ENCODE assay signal across 8 mouse cellular contexts in genomic region chr10:11081611-11082398, GRCm38 (mm10). TPM values are rescaled to one million over a fixed set of nuclear protein-coding genes. Genes with fewer than 3 reads are reported as not detected.
DNase-seq lines count a peak whose midpoint lies in the region; ATAC-seq lines count a peak whose summit lies in the region.

Gene Grm1 (minus strand): TSS chr10:11082356.

- ATAC-seq in forebrain, embryonic 13.5 days, result peak; percentile 92
- ATAC-seq in hindbrain, embryonic 15.5 days (ENCODE audit: low FRiP score, low read depth), result peak; percentile 89
- no peak for ATAC-seq in inflammation-experienced regulatory T-cells, adult 6 months

- WGBS in forebrain, embryonic 13.5 days, result 1% methylated on average over 32 of the region's 32 CpGs
- WGBS in hindbrain, embryonic 15.5 days, result 1% methylated on average over 32 of the region's 32 CpGs
- 2% methylated on average over 26 of the region's 32 CpGs for WGBS in midbrain, embryonic 10.5 days

- no peaks in the 10 kb centered on the region for H3K9me3 ChIP-seq in forebrain, embryonic 13.5 days (replicated peaks)
- no peaks in the 10 kb centered on the region for H3K9me3 ChIP-seq in hindbrain, embryonic 15.5 days
- H3K9me3 ChIP-seq in midbrain, embryonic 10.5 days (replicated peaks), result no peaks in the 10 kb centered on the region

- peaks cover 41% of the 10 kb centered on the region for H3K27me3 ChIP-seq in forebrain, embryonic 13.5 days
- peaks cover 5% of the 10 kb centered on the region; the same call in 1 of the 2 replicates for H3K27me3 ChIP-seq in hindbrain, embryonic 15.5 days
- H3K27me3 ChIP-seq in midbrain, embryonic 10.5 days (ENCODE audit: low read depth, poor library complexity, severe bottlenecking), result peaks cover 45% of the 10 kb centered on the region

- H3K4me1 ChIP-seq in forebrain, embryonic 13.5 days, result peaks cover 16% of the 10 kb centered on the region
- H3K4me1 ChIP-seq in hindbrain, embryonic 15.5 days (replicated peaks), result peaks cover 21% of the 10 kb centered on the region; the same call in 1 of the 2 replicates
- peaks cover 23% of the 10 kb centered on the region for H3K4me1 ChIP-seq in midbrain, embryonic 10.5 days

- no peaks in the 10 kb centered on the region for H3K36me3 ChIP-seq in forebrain, embryonic 13.5 days (ENCODE audit: poor library complexity, severe bottlenecking)
- H3K36me3 ChIP-seq in hindbrain, embryonic 15.5 days, result no peaks in the 10 kb centered on the region
- H3K36me3 ChIP-seq in midbrain, embryonic 10.5 days, result no peaks in the 10 kb centered on the region

- peak; percentile 55 for DNase-seq in layer of hippocampus, adult 11-12 months (ENCODE audit: low spot score)
- no peak for DNase-seq in layer of hippocampus, adult 9-10 months (ENCODE audit: low spot score)
- DNase-seq in c-Kit-positive CD71-positive TER-119-negative erythroid progenitor cells, embryonic 14.5 days (ENCODE audit: low read depth), result peak; percentile 7
- DNase-seq in midbrain, embryonic 10.5 days (ENCODE audit: low spot score), result peak; percentile 57
- peak; percentile 30 for DNase-seq in testis, postnatal 14 days (ENCODE audit: low spot score)

- H3K9ac ChIP-seq in forebrain, embryonic 13.5 days, result peak within 1 kb of the TSS; percentile 34; the same call in 1 of the 2 replicates
- H3K9ac ChIP-seq in hindbrain, embryonic 15.5 days, result peak within 1 kb of the TSS; percentile 53

- peak within 1 kb of the TSS; percentile 65 for H3K4me2 ChIP-seq in forebrain, embryonic 13.5 days
- peak within 1 kb of the TSS; percentile 72 for H3K4me2 ChIP-seq in hindbrain, embryonic 15.5 days

- H3K4me3 ChIP-seq in forebrain, embryonic 13.5 days, result peak within 1 kb of the TSS; percentile 42
- peak within 1 kb of the TSS; percentile 57 for H3K4me3 ChIP-seq in hindbrain, embryonic 15.5 days
- H3K4me3 ChIP-seq in midbrain, embryonic 10.5 days, result peak within 1 kb of the TSS; percentile 41

- H3K27ac ChIP-seq in forebrain, embryonic 13.5 days, result no peak within 1 kb of the TSS
- peak within 1 kb of the TSS; percentile 48; the same call in 1 of the 2 replicates for H3K27ac ChIP-seq in hindbrain, embryonic 15.5 days (replicated peaks)
- H3K27ac ChIP-seq in midbrain, embryonic 10.5 days (replicated peaks), result no peak within 1 kb of the TSS

RNA-seq across cellular contexts. Expression of gene Grm1, which starts in this region (rescaled TPM):
- polyA plus RNA-seq in forebrain, embryonic 13.5 days (2015; fragmentation: Nextera tagmentation; extraction: Ambion mirVana), result 2.6 and 3.9 TPM in 2 replicates
- 9.9 and 10.7 TPM in 2 replicates for polyA plus RNA-seq in hindbrain, embryonic 15.5 days (2015; fragmentation: Nextera tagmentation; extraction: Ambion mirVana)
- 0.01 and 0.09 TPM in 2 replicates for polyA plus RNA-seq in midbrain, embryonic 10.5 days (2016; fragmentation: Nextera tagmentation; extraction: Ambion mirVana)
- polyA plus RNA-seq in inflammation-experienced regulatory T-cells, adult 6 months (2017; shearing (Covaris generic)), result not detected

Comparison
In these comparisons a context has a peak if more than half of its experiments do, and no peak if none do; other contexts are left out.
1. Peak in DNase-seq and H3K4me3 ChIP-seq in midbrain, embryonic 10.5 days; RNA of the gene not detected or under 1 TPM.